Mouse (Mus musculus) ES-E14 (cell line): ENCODE data around the gene Zfp704. TPM values are rescaled to one million over a fixed set of nuclear protein-coding genes. Genes with fewer than 3 reads are reported as not detected.

Experiments
- DNase-seq: peaks from one replicate; pipeline ENCODE4 v3.0.0-alpha.2; 2013; ENCODE audit warnings: low read depth, low spot score
- H3K27ac ChIP-seq: 2 replicates; pipeline ENCODE4 v1.5.1; 2012; ENCODE audit warnings: low read depth, mild to moderate bottlenecking, low read length, moderate library complexity, mixed read lengths; ENCODE audit not compliant: poor library complexity, insufficient read depth, severe bottlenecking
- H3K36me3 ChIP-seq: 2 replicates; pipeline ENCODE4 v1.6.1; 2012; ENCODE audit warnings: mild to moderate bottlenecking, low read length, moderate library complexity, mixed read lengths; ENCODE audit not compliant: control insufficient read depth, poor library complexity, insufficient read depth, severe bottlenecking
- H3K4me1 ChIP-seq, 2 experiments: fragments of 150-350 bp in 1 of 2; sonication (generic) in 1 of 2; 2 replicates each; pipeline ENCODE4 v1.6.1; 2012; ENCODE audit warnings: low read length in 2 of 2, mild to moderate bottlenecking in 1 of 2, mixed read lengths in 1 of 2; ENCODE audit not compliant: control insufficient read depth in 2 of 2, insufficient read depth in 2 of 2, poor library complexity in 1 of 2
- H3K4me3 ChIP-seq, 2 experiments: fragments of 150-350 bp in 1 of 2; sonication (generic) in 1 of 2; 2 replicates each; pipeline ENCODE4 v1.5.1; 2012; ENCODE audit warnings: low read length in 2 of 2, low read depth in 1 of 2, mild to moderate bottlenecking in 1 of 2, mixed read lengths in 1 of 2; ENCODE audit not compliant: insufficient read depth in 1 of 2, poor library complexity in 1 of 2, severe bottlenecking in 1 of 2
- H3K9ac ChIP-seq: 2 replicates; pipeline ENCODE4 v1.6.1; 2012; ENCODE audit warnings: low read depth, mild to moderate bottlenecking, low read length, mixed read lengths; ENCODE audit not compliant: poor library complexity, insufficient read depth, severe bottlenecking
- H3K9me3 ChIP-seq: fragments of 150-350 bp; sonication (generic); 2 replicates; pipeline ENCODE4 v1.6.1; 2012; ENCODE audit warnings: low read depth, mild to moderate bottlenecking, low read length; ENCODE audit not compliant: control insufficient read depth, insufficient read depth
- CHD2 ChIP-seq: IDR thresholded peaks from 2 replicates; pipeline ENCODE4 v1.6.1; 2014; ENCODE audit warnings: mild to moderate bottlenecking, low read depth, low read length, inconsistent platforms
- HCFC1 ChIP-seq: IDR thresholded peaks from 2 replicates; pipeline ENCODE4 v1.6.1; 2012; ENCODE audit warnings: low read length, inconsistent platforms, borderline replicate concordance; ENCODE audit not compliant: insufficient read depth
- MAFK ChIP-seq: IDR thresholded peaks from 2 replicates; pipeline ENCODE4 v1.6.1; 2014; ENCODE audit warnings: mild to moderate bottlenecking, low read depth, low read length, inconsistent platforms; ENCODE audit not compliant: insufficient read depth
- ZC3H11A ChIP-seq: IDR thresholded peaks from 2 replicates; pipeline ENCODE4 v1.6.1; 2012; ENCODE audit warnings: low read depth, mild to moderate bottlenecking, inconsistent platforms, low read length, borderline replicate concordance
- ZNF384 ChIP-seq: IDR thresholded peaks from 2 replicates; pipeline ENCODE4 v1.6.1; 2012; ENCODE audit warnings: low read depth, low read length, inconsistent platforms
- in situ Hi-C, 2 experiments: fragments of 600-800 bp; cut with MboI; formaldehyde crosslinking; loops; one replicate each; pipeline ENCODE4 v1.15.1; 2025; ENCODE audit warnings: low sequenced_read_pairs in 2 of 2, inconsistent platforms in 1 of 2; ENCODE audit not compliant: unreplicated experiment in 2 of 2
- total RNA-seq: library from RNA; depleted of rRNA; stranded (reverse); fragments of 300-350 nt; gene quantifications from 2 replicates; pipeline ENCODE4 v1.2.3, GENCODE M21; 2012

The Zfp704 gene
- total RNA-seq, 1 experiment, result 11.4 TPM

GRCm38 (mm10) chr3:9580952-9581798 lies 28.7 kb downstream of the Zfp704 start:
- in situ Hi-C loops, result no loop called here
- DNase-seq, result no peak
- Histone ChIP-seq H3K36me3 (no peaks in the 10 kb centered on the region), H3K4me3 (no peak overlapping the region), H3K27ac (no peak overlapping the region), H3K9ac (no peak overlapping the region), H3K4me1 (peaks cover 11 to 19% of the 10 kb centered on the region in 2 experiments), H3K9me3 (no peaks in the 10 kb centered on the region)
- TF ChIP-seq MAFK (no peak), CHD2 (no peak), ZC3H11A (no peak), HCFC1 (no peak), ZNF384 (no peak)

DNA sequence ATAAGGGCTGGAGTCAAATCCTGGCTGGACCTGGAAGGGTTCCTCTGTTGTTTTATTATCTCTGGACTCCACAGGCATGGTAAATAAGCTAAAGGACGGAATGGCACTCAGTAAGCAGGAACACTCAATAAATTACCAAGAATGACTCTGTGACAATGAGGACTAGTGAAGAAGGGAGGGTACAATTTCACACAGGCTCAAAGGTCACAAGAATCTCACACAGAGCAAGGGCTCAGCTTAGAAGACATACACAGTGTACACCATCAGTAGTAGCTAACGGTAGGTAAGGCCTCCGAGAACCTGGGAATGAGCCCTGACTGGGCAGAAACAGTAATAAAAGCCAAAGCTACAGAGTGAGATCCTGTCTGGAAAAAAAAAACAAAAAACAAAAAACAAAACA lies 29.8 kb downstream of the Zfp704 start:
- Histone ChIP-seq H3K36me3 (no peaks in the 10 kb centered on the region), H3K9ac (no peak overlapping the region), H3K27ac (no peak overlapping the region), H3K4me3 (no peak overlapping the region), H3K9me3 (no peaks in the 10 kb centered on the region), H3K4me1 (peaks cover 13 to 23% of the 10 kb centered on the region in 2 experiments)
- in situ Hi-C loops, result no loop called here
- TF ChIP-seq ZC3H11A, result no peak
- TF ChIP-seq HCFC1, result no peak
- TF ChIP-seq CHD2, result no peak
- TF ChIP-seq ZNF384, result no peak
- no peak for TF ChIP-seq MAFK
- no peak for DNase-seq

DNA sequence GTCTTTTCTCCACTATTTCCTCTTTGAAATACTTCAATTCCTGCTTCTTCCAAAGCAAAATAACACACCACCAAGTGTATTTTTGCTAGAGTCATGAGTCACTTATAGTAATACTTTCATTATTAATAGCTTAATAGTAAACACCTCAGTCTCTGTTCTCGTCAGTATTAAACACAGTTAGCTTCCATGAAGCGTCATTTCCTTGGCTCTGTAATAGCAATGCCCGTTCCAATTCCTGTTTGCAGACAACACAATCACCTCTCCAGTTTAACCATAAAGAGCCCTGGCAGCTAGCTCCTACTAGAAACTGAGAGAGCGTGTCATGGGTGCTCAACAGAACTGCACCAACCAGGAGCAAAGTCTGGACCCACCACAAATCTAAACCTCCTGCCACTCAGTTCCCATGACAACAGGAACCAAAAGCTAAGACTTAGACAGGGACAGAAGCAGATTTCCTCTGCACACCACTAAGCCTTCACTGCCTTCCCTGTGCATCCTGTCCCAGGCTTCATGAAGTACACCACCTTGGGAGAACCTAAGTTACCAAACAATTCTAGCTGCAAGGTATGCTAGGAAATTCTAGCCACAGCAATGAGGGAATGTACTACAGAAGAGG lies 30.7 kb downstream of the Zfp704 start:
- TF ChIP-seq ZNF384 (no peak), HCFC1 (no peak)
- no peak overlapping the region for H3K27ac ChIP-seq
- H3K36me3 ChIP-seq, result no peaks in the 10 kb centered on the region
- no peak overlapping the region for H3K4me3 ChIP-seq
- DNase-seq, result no peak
- H3K9ac ChIP-seq, result no peak overlapping the region
- H3K9me3 ChIP-seq, result no peaks in the 10 kb centered on the region
- peaks cover 13 to 28% of the 10 kb centered on the region in 2 experiments for H3K4me1 ChIP-seq
- in situ Hi-C loops, result no loop called here

GRCm38 (mm10) chr3:9576872-9577271 lies 33.0 kb downstream of the Zfp704 start:
- TF ChIP-seq MAFK, result no peak
- no peak for TF ChIP-seq CHD2
- TF ChIP-seq HCFC1, result no peak
- TF ChIP-seq ZNF384, result no peak
- TF ChIP-seq ZC3H11A, result no peak
- in situ Hi-C loops, result no loop called here
- no peak for DNase-seq
- Histone ChIP-seq H3K9ac (no peak overlapping the region; the same call in 1 of the 2 replicates), H3K36me3 (no peaks in the 10 kb centered on the region), H3K4me1 (peaks cover 13 to 31% of the 10 kb centered on the region in 2 experiments), H3K4me3 (no peak overlapping the region), H3K9me3 (no peaks in the 10 kb centered on the region), H3K27ac (peak overlapping the region; percentile 25; the same call in 1 of the 2 replicates)
